Mouse (Mus musculus) heart, embryonic 15.5 days (tissue): ENCODE data around the gene Arhgap30. TPM values are rescaled to one million over a fixed set of nuclear protein-coding genes. Genes with fewer than 3 reads are reported as not detected.
A peak's percentile ranks its signal among the peaks of the same experiment; 100 is the strongest.

ENCODE experiments used
- ATAC-seq: fragments of 200-750 bp; cut with Nextera tagmentation; replicated peaks from 2 replicates; pipeline ENCODE4 v1.8.0; 2017; ENCODE audit warnings: low read depth, moderate TSS enrichment; ENCODE audit not compliant: insufficient number of reproducible peaks, insufficient read depth, low FRiP score
- H3K27ac ChIP-seq: fragments of 300-500 bp; sonication (generic); 2 replicates; pipeline ENCODE4 v1.5.1; 2015; ENCODE audit warnings: mild to moderate bottlenecking, inconsistent platforms
- H3K27me3 ChIP-seq: fragments of 300-500 bp; sonication (generic); 2 replicates; pipeline ENCODE4 v1.6.1; 2015; ENCODE audit warnings: inconsistent platforms
- H3K36me3 ChIP-seq: fragments of 300-500 bp; sonication (generic); 2 replicates; pipeline ENCODE4 v1.6.1; 2015; ENCODE audit warnings: mild to moderate bottlenecking, inconsistent platforms
- H3K4me1 ChIP-seq: fragments of 300-500 bp; sonication (generic); replicated peaks from 2 replicates; pipeline ENCODE4 v1.6.1; 2015; ENCODE audit warnings: inconsistent platforms
- H3K4me2 ChIP-seq: fragments of 300-500 bp; sonication (generic); 2 replicates; pipeline ENCODE4 v1.6.1; 2015; ENCODE audit warnings: inconsistent platforms, mild to moderate bottlenecking, moderate library complexity
- H3K4me3 ChIP-seq: fragments of 300-500 bp; sonication (generic); 2 replicates; pipeline ENCODE4 v1.5.1; 2015; ENCODE audit warnings: mild to moderate bottlenecking, inconsistent platforms
- H3K9ac ChIP-seq: fragments of 300-500 bp; sonication (generic); 2 replicates; pipeline ENCODE4 v1.6.1; 2015; ENCODE audit warnings: mild to moderate bottlenecking, inconsistent platforms
- H3K9me3 ChIP-seq: fragments of 300-500 bp; sonication (generic); replicated peaks from 2 replicates; pipeline ENCODE4 v1.6.1; 2016; ENCODE audit warnings: inconsistent platforms
- WGBS: fragments of 180-500 bp; shearing (Covaris S2); methylation state at CpG from one replicate; pipeline ENCODE4 v1.1.7; 2015; ENCODE audit warnings: mixed read lengths; 5-methylcytosine and 5-hydroxymethylcytosine counted together
- polyA plus RNA-seq: library from polyadenylated mRNA; unstranded; fragments of >200 nt; fragmentation: Nextera tagmentation; extraction: Ambion mirVana; gene quantifications from 2 replicates; pipeline ENCODE4 v1.2.1, GENCODE M21; 2015

Gene Arhgap30
- polyA plus RNA-seq, 1 experiment from 2014 or later: 1.00 TPM

GRCm38 (mm10) chr1:171379935-171380599 is 8.7 kb upstream of the Arhgap30 start:
- no peak overlapping the region for H3K9ac ChIP-seq
- 5% methylated on average over 31 of the region's 31 CpGs for WGBS
- peak overlapping the region; percentile 30 for H3K4me3 ChIP-seq
- no peaks in the 10 kb centered on the region for H3K9me3 ChIP-seq
- no peak overlapping the region for H3K27ac ChIP-seq
- H3K36me3 ChIP-seq: no peaks in the 10 kb centered on the region
- H3K27me3 ChIP-seq: peaks cover 18% of the 10 kb centered on the region
- H3K4me2 ChIP-seq: peak overlapping the region; percentile 58
- ATAC-seq: peak; percentile 53; the same call in 1 of the 2 replicates
- H3K4me1 ChIP-seq: peaks cover 11% of the 10 kb centered on the region; the same call in 1 of the 2 replicates

GRCm38 (mm10) chr1:171382096-171382620 is 6.6 kb upstream of the Arhgap30 start:
- peaks cover 8% of the 10 kb centered on the region; the same call in 1 of the 2 replicates for H3K4me1 ChIP-seq

GRCm38 (mm10) chr1:171384361-171384760 is 4.4 kb upstream of the Arhgap30 start:
- 54% methylated on average over 9 of the region's 9 CpGs for WGBS
- no peak overlapping the region for H3K9ac ChIP-seq
- H3K4me3 ChIP-seq: no peak overlapping the region
- H3K4me2 ChIP-seq: no peak overlapping the region
- ATAC-seq: no peak
- peaks cover 14% of the 10 kb centered on the region for H3K27me3 ChIP-seq
- no peaks in the 10 kb centered on the region for H3K9me3 ChIP-seq
- no peaks in the 10 kb centered on the region for H3K36me3 ChIP-seq
- H3K4me1 ChIP-seq: peaks cover 9% of the 10 kb centered on the region; the same call in 1 of the 2 replicates
- no peak overlapping the region for H3K27ac ChIP-seq

More at GRCm38 (mm10) chr1:171382096-171382620, 6.6 kb upstream of the Arhgap30 start:
- Histone ChIP-seq H3K9ac (no peak overlapping the region), H3K4me2 (no peak overlapping the region), H3K27me3 (peaks cover 18% of the 10 kb centered on the region), H3K36me3 (no peaks in the 10 kb centered on the region), H3K4me3 (no peak overlapping the region), H3K9me3 (no peaks in the 10 kb centered on the region), H3K27ac (no peak overlapping the region)
- ATAC-seq: no peak
- WGBS: 79% methylated on average over 11 of the region's 11 CpGs

GRCm38 (mm10) chr1:171385171-171385570 is 3.6 kb upstream of the Arhgap30 start:
- H3K4me2 ChIP-seq: no peak overlapping the region
- H3K36me3 ChIP-seq: no peaks in the 10 kb centered on the region
- H3K4me1 ChIP-seq: peaks cover 3% of the 10 kb centered on the region; the same call in 1 of the 2 replicates
- H3K27me3 ChIP-seq: peaks cover 13% of the 10 kb centered on the region; the same call in 1 of the 2 replicates
- no peak overlapping the region for H3K4me3 ChIP-seq
- no peak overlapping the region for H3K27ac ChIP-seq
- no peak overlapping the region for H3K9ac ChIP-seq
- WGBS: 66% methylated on average over 9 of the region's 9 CpGs
- no peaks in the 10 kb centered on the region for H3K9me3 ChIP-seq
- no peak for ATAC-seq

- Histone ChIP-seq H3K27me3 (no peaks in the 10 kb centered on the region), H3K36me3 (no peaks in the 10 kb centered on the region), H3K4me1 (peaks cover 3% of the 10 kb centered on the region; the same call in 1 of the 2 replicates), H3K9me3 (no peaks in the 10 kb centered on the region), H3K4me2 (peak overlapping the region; percentile 54), H3K27ac (no peak overlapping the region), H3K9ac (no peak overlapping the region), H3K4me3 (peak overlapping the region; percentile 22; the same call in 1 of the 2 replicates)
- no peak for ATAC-seq
- WGBS: 19% methylated on average over 6 of the region's 6 CpGs
These were observed 1.7 kb upstream of the Arhgap30 start for GRCm38 (mm10) chr1:171387099-171387498.

DNA sequence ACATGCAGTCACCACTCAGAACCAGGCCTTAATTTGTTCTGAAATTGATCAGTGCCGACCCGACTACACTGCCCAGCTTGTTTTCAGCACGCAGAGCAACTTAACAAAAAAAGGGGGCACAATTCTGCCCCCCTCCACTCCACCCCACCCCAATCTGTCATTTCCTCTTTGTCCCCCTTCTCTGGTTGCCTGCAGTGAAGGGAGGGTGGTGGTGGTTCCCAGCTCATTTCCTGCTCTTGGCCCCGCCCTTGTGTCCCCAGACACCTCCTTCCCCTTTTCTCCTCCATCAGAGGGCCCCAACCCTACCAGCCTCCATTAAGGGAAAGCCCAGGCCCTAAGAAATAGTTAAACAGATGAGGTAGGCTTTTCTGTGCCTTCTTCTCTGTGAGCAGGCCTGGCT is 1.3 kb downstream of the Arhgap30 start:
- no peak overlapping the region for H3K27ac ChIP-seq
- no peaks in the 10 kb centered on the region for H3K27me3 ChIP-seq
- no peaks in the 10 kb centered on the region for H3K36me3 ChIP-seq
- H3K4me3 ChIP-seq: peak overlapping the region; percentile 33; the same call in 1 of the 2 replicates
- peaks cover 3% of the 10 kb centered on the region; the same call in 1 of the 2 replicates for H3K4me1 ChIP-seq
- H3K9me3 ChIP-seq: no peaks in the 10 kb centered on the region
- H3K4me2 ChIP-seq: no peak overlapping the region; the same call in 1 of the 2 replicates
- 74% methylated on average over 4 of the region's 4 CpGs for WGBS
- no peak overlapping the region for H3K9ac ChIP-seq
- ATAC-seq: no peak

- no peak for ATAC-seq
- Histone ChIP-seq H3K36me3 (no peaks in the 10 kb centered on the region), H3K4me3 (no peak overlapping the region), H3K27me3 (no peaks in the 10 kb centered on the region), H3K27ac (no peak overlapping the region), H3K9me3 (no peaks in the 10 kb centered on the region), H3K9ac (no peak overlapping the region), H3K4me2 (no peak overlapping the region), H3K4me1 (no peaks in the 10 kb centered on the region)
- 74% methylated on average over 4 of the region's 4 CpGs for WGBS
These were observed 13.1 kb downstream of the Arhgap30 start for GRCm38 (mm10) chr1:171401821-171402220.

DNA sequence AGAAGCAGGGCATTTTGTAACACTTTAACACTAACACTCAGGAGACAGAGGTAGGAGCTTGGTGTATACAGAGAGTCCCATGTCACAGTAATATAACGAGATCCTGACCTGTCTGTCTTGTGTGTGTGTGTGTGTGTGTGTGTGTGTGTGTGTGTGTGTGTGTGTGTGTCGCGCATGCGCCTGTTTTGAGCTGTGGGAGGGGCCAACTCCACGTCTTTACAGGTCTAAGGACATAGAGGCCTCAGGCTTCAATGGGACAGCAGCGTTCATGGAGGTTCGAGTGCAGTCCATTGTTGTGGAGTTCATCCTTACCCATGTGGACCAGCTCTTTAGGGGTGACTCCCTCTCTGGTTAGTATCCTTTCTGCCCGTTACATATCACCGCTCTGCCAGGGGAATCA is 14.2 kb downstream of the Arhgap30 start:
- no peak overlapping the region for H3K4me3 ChIP-seq
- 84% methylated on average over 9 of the region's 9 CpGs for WGBS

DNA sequence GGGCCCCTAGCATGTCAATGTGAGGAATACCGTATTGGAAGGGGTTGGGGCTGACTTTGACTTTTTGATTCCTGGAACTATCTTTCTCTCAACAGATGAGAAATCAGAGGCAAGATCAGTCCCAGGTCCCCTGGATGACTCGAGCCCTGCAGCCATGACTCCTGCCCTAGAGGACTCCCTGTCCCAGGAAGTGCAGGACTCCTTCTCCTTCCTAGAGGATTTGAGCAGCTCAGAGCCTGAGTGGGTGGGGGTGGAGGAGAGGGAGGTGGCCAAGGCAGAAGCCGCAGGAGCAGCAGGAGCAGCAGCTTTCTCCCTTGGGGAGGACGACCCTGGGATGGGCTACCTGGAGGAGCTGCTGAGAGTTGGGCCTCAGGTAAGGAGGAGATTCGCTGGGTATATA is 18.5 kb downstream of the Arhgap30 start:
- Histone ChIP-seq H3K4me3 (no peak overlapping the region), H3K27me3 (peaks cover 9% of the 10 kb centered on the region; the same call in 1 of the 2 replicates), H3K4me2 (no peak overlapping the region), H3K4me1 (no peaks in the 10 kb centered on the region), H3K27ac (no peak overlapping the region), H3K36me3 (no peaks in the 10 kb centered on the region), H3K9me3 (no peaks in the 10 kb centered on the region), H3K9ac (no peak overlapping the region)
- 72% methylated on average over 5 of the region's 5 CpGs for WGBS
- ATAC-seq: no peak

More for the DNA sequence above, 14.2 kb downstream of the Arhgap30 start:
- no peak overlapping the region for H3K27ac ChIP-seq
- no peaks in the 10 kb centered on the region for H3K4me1 ChIP-seq
- no peak for ATAC-seq
- 0 out of 2 replicates have a peak, but pooled peaks cover 2% of the 10 kb centered on the region for H3K27me3 ChIP-seq
- H3K4me2 ChIP-seq: no peak overlapping the region
- H3K9me3 ChIP-seq: no peaks in the 10 kb centered on the region
- H3K36me3 ChIP-seq: no peaks in the 10 kb centered on the region
- H3K9ac ChIP-seq: no peak overlapping the region

DNA sequence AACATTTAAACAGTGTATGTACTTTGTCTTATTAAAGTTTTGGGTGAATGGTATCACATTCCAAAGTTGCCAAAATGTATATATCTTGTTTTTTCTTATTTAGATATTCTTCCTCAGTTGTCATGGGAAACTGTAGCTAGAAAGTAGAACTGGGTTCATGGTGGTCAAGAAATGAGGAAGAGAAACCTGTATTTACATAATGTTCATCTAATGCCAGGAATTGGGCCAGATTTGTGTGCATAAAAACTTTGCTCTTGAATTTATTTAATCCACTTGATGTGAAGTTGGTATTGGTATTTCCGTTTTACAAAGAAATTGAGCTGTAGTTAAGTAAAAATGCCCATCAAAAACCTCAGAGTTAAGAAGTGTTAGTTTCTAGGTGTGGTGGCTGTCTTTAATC is 21.5 kb downstream of the Arhgap30 start:
- Histone ChIP-seq H3K4me2 (no peak overlapping the region), H3K27me3 (peaks cover 9% of the 10 kb centered on the region; the same call in 1 of the 2 replicates), H3K9me3 (no peaks in the 10 kb centered on the region), H3K4me1 (peaks cover 14% of the 10 kb centered on the region), H3K36me3 (peaks cover 3% of the 10 kb centered on the region), H3K4me3 (no peak overlapping the region), H3K9ac (no peak overlapping the region), H3K27ac (no peak overlapping the region)
- ATAC-seq: no peak
- 84% methylated on average over 1 of the region's 1 CpGs for WGBS

GRCm38 (mm10) chr1:171410947-171411484 is 22.3 kb downstream of the Arhgap30 start, which contains the start of gene Usf1:
Gene Usf1 (plus strand): TSS chr1:171411313.
- H3K9ac ChIP-seq: peak within 1 kb of the TSS; percentile 94
- H3K4me1 ChIP-seq: peaks cover 14% of the 10 kb centered on the region
- H3K4me2 ChIP-seq: peak within 1 kb of the TSS; percentile 71
- no peaks in the 10 kb centered on the region for H3K9me3 ChIP-seq
- peak within 1 kb of the TSS; percentile 93 for H3K4me3 ChIP-seq
- H3K27me3 ChIP-seq: peaks cover 9% of the 10 kb centered on the region; the same call in 1 of the 2 replicates
- peak; percentile 96 for ATAC-seq
- peaks cover 10% of the 10 kb centered on the region for H3K36me3 ChIP-seq
- H3K27ac ChIP-seq: peak within 1 kb of the TSS; percentile 92
- under 1% methylated on average over 36 of the region's 36 CpGs for WGBS
